Mouse (Mus musculus) layer of hippocampus, adult 9-11 months (tissue): ENCODE data around the gene Grwd1.
A peak's percentile ranks its signal among the peaks of the same experiment; 100 is the strongest.

Experiments used
- DNase-seq: peaks from one replicate; pipeline ENCODE4 v3.0.0; 2022

Gene Grwd1

DNA sequence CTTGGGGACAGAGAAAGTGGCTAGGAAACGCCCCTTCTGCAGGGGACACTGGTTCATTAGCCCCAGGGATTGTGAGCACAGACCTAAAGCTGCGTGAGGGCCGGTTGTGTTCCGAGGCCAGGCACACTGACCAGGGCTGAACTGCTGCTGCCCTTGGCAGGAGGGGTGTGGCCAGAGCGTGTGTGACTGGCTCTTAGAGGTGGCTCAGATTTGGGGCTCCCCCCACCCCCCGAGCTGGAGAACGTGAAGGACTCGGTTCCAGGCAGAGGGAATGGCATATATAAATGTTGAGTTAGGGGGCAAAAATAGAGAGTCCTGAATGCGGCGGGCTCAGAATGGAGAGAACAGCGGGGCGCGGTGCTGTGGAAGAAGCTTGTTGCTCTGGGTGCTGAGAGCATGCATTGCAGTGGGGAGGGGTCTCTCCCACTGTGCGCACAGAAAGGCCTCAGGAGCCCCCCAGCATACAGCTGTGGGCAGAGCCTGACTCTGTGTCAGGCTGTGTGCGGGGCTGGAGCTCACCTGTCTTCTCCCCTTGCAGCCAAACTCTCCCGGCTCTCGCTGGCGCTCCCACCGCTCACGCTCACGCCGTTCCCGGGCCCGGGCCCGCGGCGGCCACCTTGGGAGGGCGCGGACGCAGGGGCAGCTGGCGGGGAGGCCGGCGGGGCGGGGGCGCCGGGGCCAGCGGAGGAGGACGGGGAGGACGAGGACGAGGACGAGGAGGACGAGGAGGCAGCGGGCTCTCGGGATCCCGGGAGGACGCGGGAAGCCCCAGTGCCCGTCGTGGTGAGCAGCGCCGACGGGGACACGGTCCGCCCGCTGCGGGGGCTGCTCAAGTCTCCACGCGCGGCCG, 32.9 kb downstream of the Grwd1 start:
- DNase-seq: no peak

DNA sequence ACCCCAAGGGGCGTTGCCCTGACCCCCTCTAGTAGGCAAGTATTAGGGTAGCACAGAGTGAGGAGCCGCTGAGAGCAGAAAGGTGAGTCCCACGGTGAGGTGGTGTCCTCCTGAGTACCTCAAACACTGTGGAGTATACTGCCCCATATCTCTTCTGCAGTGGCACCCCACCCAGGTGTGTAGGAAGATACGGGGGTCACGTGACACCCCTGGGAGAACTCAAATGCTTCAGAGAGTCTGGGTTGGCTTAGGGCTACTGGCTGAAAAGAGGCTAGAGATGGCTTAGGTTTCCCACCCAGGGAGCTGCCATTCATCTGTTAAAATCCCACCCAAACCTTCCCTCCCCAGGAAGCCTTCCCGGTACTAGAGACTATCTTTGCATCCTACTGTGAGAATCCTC, 33.8 kb downstream of the Grwd1 start:
- DNase-seq: no peak

DNA sequence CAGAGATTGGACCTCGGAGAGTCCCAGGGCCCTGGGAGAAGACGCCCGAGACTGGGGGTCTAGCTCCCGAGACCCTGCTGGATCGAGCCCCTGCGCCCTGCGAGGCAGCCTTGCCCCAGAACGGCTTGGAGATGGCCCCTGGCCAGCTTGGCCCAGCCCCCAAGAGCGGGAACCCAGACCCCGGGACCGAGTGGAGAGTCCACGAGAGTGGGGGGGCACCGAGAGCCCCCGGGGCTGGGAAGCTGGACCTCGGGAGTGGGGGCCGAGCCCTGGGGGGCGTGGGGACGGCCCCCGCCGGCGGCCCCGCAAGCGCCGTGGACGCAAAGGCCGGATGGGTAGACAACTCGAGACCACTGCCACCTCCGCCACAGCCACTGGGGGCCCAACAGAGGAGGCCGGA, 35.8 kb downstream of the Grwd1 start:
- no peak for DNase-seq

DNA sequence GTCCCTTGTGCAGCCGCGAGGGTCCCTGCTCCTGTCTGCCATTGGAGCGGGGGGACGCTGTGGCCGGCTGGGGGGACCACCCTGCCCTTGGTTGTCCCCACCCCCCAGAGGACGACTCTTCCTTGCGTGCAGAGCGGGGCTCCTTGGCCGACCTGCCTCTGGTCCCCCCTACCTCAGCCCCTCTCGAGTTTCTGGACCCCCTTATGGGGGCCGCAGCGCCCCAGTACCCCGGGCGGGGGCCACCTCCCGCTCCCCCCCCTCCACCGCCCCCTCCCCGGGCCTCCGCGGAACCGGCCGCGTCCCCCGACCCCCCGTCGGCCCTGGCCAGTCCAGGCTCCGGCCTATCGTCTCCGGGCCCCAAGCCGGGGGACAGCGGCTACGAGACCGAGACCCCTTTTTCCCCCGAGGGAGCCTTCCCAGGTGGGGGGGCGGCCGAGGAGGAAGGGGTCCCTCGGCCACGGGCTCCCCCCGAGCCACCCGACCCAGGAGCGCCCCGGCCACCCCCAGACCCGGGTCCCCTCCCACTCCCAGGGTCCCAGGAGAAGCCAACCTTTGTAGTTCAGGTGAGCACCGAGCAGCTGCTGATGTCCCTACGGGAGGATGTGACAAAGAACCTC, 36.7 kb downstream of the Grwd1 start:
- DNase-seq: no peak

DNA sequence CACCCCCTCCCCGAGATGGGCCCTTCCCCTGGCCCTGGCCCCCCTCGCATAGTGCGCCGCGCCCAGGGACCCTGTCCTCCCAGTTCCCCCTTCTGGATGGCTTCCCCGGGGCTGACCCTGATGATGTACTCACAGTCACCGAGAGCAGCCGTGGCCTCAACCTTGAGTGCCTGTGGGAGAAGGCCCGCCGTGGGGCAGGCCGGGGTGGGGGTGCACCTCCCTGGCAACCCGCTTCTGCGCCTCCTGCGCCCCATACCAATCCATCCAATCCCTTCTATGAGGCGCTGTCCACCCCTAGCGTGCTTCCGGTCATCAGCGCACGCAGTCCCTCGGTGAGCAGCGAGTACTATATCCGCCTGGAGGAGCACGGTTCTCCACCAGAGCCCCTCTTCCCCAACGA, 37.5 kb downstream of the Grwd1 start:
- no peak for DNase-seq

DNA sequence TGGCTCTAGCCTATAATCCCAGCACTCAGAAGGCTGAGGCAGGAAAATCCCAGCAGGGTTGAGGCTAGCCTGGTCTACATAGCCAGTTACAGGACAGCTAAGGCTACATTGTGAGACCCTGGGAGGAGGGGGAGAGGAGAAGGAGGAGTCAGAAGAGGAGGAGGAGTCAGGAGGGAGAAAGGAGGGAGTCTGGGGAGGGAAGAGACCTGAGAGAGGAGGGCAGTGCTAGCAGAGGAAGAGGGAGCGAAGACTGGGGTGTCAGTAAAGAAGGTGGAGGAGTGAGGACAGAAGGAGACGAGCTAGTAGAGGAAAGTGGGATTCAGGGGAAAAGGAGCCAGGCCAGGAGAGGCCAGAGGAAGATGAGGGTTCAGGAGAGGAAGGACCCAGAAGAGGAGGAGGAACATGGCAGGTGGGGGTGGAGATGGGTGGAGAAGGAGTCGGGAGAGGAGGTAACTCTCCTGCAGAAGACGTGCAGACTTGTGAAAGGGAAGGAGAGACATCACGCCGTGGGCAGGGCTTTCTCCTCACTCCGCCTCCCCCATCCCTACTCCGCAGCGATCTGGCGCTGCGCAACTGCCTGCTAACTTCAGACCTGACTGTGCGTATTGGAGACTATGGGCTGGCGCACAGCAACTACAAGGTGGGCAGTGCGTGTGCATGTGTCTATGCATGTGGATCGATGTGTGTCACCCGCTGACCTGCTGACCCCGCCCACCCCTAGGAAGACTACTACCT, 38.8 kb downstream of the Grwd1 start:
- DNase-seq: peak; percentile 1

DNA sequence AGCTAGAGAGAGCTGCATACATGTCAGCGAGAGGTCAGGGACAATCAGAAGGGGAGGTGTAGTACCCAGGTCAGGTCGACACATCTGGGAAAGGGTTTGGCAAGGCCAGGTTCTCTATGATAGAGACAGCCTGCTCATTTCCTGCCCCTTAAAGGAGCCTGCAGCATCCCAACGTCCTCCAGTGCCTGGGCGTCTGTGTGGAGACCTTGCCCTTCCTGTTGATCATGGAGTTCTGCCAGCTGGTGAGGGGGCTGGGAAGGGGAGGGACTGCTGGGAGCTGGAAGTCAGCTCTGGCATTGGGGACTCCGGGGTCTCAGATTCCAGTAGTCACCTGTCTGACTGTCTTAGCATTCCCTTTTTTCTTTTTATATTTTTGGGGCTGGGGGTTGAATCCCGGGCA, 40.0 kb downstream of the Grwd1 start:
- DNase-seq: no peak

DNA sequence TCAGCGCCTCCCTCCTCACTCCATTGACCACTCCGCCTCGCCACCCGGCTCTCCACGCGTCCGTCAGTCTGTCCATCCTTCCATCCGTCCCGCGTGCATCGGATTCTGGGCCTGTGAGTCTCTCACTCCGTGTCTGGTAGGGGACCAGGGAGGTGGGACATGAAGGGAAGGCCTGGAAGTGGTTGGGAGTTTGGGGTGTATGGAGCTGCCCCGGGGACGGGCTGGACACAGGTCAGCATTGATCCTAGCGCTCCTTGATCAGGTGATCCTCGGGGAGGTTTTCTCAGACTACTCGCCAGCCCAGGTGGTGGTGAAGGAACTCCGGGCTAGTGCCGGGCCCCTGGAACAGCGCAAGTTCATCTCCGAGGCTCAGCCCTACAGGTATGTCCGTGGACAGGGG, 43.1 kb downstream of the Grwd1 start:
- no peak for DNase-seq

DNA sequence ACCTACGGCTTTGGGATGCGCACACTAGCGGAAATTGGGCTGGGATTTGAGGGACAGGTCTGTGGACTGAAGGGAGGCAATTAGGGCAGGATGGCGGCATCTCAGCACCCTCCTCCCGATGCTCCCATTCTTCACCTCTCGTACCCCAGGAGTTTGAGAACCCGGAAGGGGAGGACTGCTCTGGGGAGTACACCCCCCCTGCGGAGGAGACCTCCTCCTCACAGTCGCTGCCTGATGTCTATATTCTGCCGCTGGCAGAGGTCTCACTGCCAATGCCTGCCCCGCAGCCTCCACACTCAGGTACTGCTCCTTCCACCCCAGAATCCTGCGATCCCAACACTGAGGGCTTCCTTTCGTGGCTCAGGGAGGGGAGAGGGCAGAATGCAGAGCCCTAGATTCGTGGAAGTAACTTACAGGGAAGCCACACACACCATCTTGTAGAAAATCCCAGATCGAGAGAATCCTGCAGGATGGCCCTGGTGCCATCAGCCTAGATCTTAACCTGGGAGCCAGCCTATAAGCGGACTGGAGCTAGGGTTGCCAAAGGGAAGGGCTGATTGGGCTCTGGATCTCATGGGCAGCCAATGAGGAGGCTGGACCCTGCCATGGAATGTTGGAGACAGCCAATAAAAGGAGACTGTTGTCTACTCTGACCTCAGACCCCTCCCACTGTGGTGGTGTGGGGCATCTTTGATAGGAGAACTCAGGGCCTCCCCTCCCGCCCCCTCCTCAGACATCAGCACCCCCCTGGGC, 43.9 kb downstream of the Grwd1 start:
- DNase-seq: peak; percentile 82

DNA sequence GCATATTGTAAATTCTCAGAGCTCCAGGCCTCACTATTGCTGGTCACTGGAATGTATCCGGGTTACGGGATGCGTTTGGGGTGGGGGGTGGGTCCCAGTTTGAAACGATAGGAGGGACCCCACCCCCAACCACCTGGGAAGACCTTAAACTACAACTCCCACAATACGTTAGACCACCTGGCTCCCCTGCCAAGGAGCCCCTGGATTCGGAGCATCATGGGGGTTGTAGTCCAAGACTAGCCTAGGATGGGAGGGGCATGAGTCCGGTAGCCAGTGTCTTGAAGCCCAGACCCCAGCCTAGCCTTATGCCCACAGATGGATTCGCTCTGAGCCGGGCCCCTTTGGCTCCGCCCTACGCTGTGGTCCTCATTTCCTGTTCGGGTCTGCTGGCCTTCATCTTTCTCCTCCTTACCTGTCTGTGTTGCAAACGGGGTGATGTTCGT, 44.6 kb downstream of the Grwd1 start:
- DNase-seq: no peak

DNA sequence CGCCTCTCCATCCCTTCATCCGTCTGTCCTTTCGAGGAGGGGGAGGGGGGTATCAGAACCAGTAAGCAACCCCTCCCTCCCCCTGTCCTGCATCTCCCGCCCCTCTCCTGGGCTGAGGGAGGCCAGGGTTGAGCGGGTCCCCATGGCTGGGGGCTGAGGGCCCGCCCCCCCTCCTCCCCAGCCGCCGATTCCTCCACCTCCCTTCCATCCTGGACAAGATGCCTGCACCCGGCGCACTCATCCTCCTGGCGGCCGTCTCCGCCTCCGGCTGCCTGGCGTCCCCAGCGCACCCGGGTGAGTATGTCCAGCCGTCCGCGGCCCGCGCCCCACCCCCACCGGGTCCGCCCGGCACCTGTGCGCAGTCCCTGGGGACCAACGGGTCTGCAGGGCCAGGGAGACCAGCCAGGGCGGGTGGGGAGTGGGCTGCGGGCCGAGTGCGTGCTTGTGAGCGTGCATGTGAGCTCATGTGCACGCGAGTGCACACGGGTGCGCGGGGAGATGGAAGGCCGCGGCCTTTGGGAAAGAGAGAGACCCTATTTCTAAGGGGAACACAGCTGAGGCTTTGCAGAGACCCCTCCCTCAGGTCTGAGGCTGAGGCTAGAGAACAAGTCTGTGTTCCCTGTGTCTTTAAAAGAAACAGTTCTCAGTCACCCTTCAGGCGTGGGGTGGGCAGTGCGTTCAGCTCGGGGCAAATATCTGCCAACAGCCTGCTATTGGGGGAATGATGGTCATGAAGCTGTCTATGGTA, 45.2 kb downstream of the Grwd1 start:
- no peak for DNase-seq

DNA sequence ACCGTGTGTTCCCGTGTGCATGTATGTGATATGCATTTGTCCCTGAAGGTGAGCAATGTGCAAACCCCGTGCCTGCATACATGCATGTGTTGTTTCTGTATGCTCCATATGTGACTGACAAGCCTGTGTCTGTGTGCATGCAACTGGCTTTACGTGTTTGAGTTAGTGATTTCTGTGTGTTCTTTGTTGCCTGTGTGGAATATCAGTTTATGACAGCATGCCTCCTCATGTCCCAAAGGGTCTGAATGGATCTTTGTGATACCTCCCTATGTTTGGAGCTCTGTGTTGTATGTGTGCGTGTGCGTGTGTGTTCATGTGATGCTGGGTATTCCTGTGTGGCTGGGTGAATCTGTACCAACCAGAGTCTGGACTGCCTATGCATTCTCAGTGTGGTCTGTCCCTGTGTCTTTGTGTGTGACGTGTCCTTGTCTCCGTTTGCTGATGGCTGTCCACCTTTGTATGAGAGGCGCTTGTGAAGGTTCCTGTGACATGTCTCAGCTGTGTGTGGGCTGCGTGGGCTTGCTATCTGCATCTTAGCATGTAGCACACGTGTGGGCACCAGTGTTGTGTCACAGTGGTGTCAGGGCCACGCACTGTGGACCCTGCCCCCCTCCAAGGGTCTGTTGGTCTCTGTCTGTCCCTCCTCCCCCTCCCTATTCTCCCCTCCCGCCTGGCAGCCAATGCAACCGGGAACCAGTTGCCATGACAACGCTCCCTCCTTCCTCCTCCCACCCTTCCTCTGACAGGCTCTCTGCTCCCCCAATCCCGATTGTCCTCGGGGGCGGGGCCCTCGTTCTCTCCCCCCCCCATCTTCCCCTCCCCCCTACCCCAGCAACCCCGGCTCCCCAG, 46.0 kb downstream of the Grwd1 start, which contains the start of gene Sult2b1:
Sult2b1 (minus strand) TSS at position 146 of the 849 bp plus-strand sequence.
- DNase-seq: peak; percentile 95

DNA sequence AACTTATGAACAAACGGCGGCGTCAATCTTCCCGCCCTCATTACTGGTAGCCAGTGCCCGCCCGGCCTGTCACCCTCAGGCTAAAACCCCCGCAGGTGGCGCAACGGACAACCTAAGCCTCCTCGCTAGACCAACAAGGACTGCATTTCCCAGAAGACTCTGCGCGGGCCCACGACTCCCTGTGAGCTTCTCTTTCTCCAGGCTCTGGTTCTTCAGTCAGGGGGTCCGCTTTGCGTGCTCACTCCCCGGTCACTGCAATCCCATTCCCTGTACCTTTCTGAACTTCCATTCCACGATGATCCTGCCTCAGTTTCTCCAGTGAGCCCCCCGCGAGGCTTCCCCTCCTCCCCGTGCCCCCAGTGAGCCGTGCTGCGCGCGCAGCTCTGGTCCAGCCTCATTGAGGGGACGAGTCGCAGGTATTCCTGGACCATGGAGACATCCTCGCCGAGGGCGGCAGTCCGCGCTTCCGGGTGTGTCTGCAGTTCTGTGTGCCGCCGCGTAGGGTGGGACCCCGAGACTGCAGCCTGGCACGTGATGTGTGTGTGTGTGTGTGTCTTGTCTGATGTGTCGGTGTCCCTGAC, 47.1 kb downstream of the Grwd1 start, which contains the start of gene Lmtk3:
Lmtk3 (plus strand) TSS at position 228 of the 581 bp plus-strand sequence.
- DNase-seq: peak; percentile 85

DNA sequence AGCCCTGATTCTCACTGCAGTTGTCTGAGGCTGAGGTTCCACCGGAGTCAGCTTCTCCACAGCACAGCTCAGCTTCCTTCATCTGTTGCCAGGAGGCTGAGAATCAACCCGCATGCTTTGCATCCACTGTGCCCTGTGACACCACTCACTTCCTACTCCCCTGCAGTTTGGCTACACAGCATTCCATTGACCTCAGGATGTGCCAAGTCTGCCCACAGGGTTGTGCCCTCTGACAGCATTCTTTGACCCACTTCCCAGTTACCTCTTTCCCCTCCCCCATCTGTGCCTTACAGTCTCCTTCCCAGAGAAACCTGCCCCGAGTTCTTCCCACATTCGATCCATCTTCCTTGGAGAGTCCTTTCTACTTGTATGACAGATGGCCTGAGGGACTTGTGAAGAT, 48.5 kb downstream of the Grwd1 start:
- DNase-seq: no peak

DNA sequence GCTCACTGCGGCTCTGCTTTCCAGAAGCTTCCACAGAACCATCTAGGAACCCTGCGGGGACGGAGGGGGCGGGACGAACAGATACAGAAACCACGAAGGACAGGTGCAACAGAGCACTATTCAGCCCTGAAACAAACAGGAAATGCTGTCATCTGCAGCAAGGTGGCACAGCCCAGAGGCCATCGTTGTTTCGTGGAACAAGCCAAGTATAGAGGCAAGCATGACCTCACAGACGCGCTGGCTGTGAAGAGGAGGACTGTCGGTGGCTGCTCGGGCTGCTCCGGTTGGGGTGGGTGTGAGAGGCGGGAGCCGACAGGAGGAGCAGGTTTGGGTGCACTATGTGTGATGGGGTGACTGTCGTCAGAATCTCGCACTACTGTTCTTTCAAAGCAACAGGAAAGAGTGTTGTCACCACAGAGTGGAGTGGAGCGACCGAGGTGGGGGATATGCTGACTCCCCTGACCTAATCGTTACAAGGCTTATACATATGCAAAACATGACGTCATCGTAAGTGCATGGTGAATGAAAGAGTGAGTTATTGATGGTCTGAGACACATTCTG, 51.6 kb downstream of the Grwd1 start:
- DNase-seq: no peak

DNA sequence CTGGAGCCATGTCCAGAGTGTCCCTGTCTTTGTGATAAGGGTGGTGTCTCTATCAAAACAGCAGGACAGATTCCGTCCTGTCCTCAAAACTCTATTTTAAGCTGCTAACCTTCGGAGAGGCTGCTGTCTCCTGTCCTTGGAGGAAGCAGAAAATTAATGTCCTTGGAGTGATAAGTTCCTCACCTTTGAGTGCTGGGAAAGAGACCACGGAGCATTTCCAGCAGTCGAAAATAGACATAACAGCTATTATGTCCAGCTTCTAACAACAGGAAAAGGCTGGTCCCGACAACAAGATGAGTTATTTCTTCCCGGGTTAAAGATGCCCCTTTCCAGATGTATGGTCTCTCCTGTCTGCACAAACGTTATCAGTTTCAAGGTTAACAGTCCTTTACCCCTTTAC, 55.5 kb downstream of the Grwd1 start:
- DNase-seq: no peak
